Mouse (Mus musculus) lung, postnatal 0 days (tissue): ENCODE results near the gene Zfp523.
A peak's percentile ranks its signal among the peaks of the same experiment; 100 is the strongest.

Experiments
- CTCF ChIP-seq: IDR thresholded peaks from 2 replicates; pipeline ENCODE4 v1.5.1; 2016; ENCODE audit warnings: antibody characterized with exemption, mild to moderate bottlenecking
- EP300 ChIP-seq: IDR thresholded peaks from 2 replicates; pipeline ENCODE4 v1.6.1; 2016; ENCODE audit warnings: antibody characterized with exemption, mild to moderate bottlenecking, control low read depth

DNA sequence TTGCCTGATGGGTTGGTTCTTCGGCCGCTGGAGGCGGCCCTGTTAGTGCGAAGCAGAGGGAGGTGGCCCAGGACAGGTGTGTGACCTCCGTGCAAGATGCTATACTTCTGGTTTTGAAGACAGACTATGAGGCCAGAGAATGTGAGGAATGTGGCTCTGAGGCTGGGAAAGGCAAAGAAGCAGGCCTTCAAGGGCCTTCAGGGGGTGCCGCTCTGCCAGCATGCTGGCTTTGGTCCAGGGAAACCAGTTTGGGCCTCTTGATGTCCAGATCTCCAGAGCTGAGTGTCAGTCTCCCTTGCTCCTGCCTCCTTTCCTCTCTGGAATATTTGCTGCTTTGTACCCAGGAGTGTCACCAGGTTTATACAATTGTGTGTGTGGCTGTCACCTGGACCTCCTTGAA lies 65.4 kb downstream of the Zfp523 start:
- TF ChIP-seq CTCF (no peak), EP300 (0 out of 2 replicates have a peak, but pooled peaks have one; percentile 33)
